Mouse (Mus musculus): ENCODE measurements around the gene Ccdc115.

- TF ChIP-seq CTCF (IDR thresholded peaks at IDR 0.05; ENCODE audit: borderline replicate concordance, extremely low read depth, insufficient read depth, insufficient read length) (no peak), POLR2A (IDR thresholded peaks at IDR 0.05; ENCODE audit: borderline replicate concordance, extremely low read depth, insufficient read depth, insufficient read length, poor library complexity, severe bottlenecking) (no peak)
These were observed 42.6 kb upstream of the Ccdc115 start for GRCm38 (mm10) chr1:34481920-34482669.

All from brain, embryonic 14.5 days (tissue).